Mouse (Mus musculus) embryonic facial prominence, embryonic 13.5 days (tissue): ENCODE measurements around the gene Dusp6. TPM values are rescaled to one million over a fixed set of nuclear protein-coding genes. Genes with fewer than 3 reads are reported as not detected.

Source experiments
- ATAC-seq: fragments of 200-750 bp; cut with Nextera tagmentation; 2 replicates; pipeline ENCODE4 v1.8.0; 2017; ENCODE audit warnings: low read depth; ENCODE audit not compliant: insufficient number of reproducible peaks, insufficient read depth, low FRiP score, low TSS enrichment
- H3K27ac ChIP-seq: fragments of 300-500 bp; sonication (generic); 2 replicates; pipeline ENCODE4 v1.5.1; 2015; ENCODE audit warnings: moderate library complexity, mild to moderate bottlenecking, inconsistent platforms
- H3K27me3 ChIP-seq: fragments of 300-500 bp; sonication (generic); 2 replicates; pipeline ENCODE4 v1.6.1; 2015; ENCODE audit warnings: mild to moderate bottlenecking, inconsistent platforms
- H3K36me3 ChIP-seq: fragments of 300-500 bp; sonication (generic); 2 replicates; pipeline ENCODE4 v1.6.1; 2015; ENCODE audit warnings: mild to moderate bottlenecking, inconsistent platforms
- H3K4me1 ChIP-seq: fragments of 300-500 bp; sonication (generic); 2 replicates; pipeline ENCODE4 v1.6.1; 2015; ENCODE audit warnings: inconsistent platforms
- H3K4me2 ChIP-seq: fragments of 300-500 bp; sonication (generic); 2 replicates; pipeline ENCODE4 v1.6.1; 2015; ENCODE audit warnings: moderate library complexity, mild to moderate bottlenecking, inconsistent platforms
- H3K4me3 ChIP-seq: fragments of 300-500 bp; sonication (generic); 2 replicates; pipeline ENCODE4 v1.5.1; 2015; ENCODE audit warnings: mild to moderate bottlenecking, inconsistent platforms
- H3K9ac ChIP-seq: fragments of 300-500 bp; sonication (generic); 2 replicates; pipeline ENCODE4 v1.6.1; 2015; ENCODE audit warnings: mild to moderate bottlenecking, inconsistent platforms
- H3K9me3 ChIP-seq: fragments of 300-500 bp; sonication (generic); 2 replicates; pipeline ENCODE4 v1.6.1; 2016; ENCODE audit warnings: inconsistent platforms
- WGBS: fragments of 180-500 bp; shearing (Covaris S2); methylation state at CpG from one replicate; pipeline ENCODE4 v1.1.7; 2015; ENCODE audit warnings: mixed read lengths; 5-methylcytosine and 5-hydroxymethylcytosine counted together
- polyA plus RNA-seq: library from polyadenylated mRNA; unstranded; fragments of >200 nt; fragmentation: Nextera tagmentation; extraction: Ambion mirVana; gene quantifications from 2 replicates; pipeline ENCODE4 v1.2.1, GENCODE M21; 2015

Gene Dusp6
- polyA plus RNA-seq, 1 experiment from 2014 or later: 61.9 TPM

- 85% methylated on average over 8 of the region's 8 CpGs for WGBS
Observed at GRCm38 (mm10) chr10:99234336-99234735, 28.7 kb upstream of the Dusp6 start.

GRCm38 (mm10) chr10:99235081-99235480 lies 27.9 kb upstream of the Dusp6 start:
- Histone ChIP-seq H3K4me2 (no peak overlapping the region), H3K27ac (no peak overlapping the region), H3K4me1 (peaks cover 12% of the 10 kb centered on the region), H3K36me3 (no peaks in the 10 kb centered on the region), H3K9me3 (no peaks in the 10 kb centered on the region), H3K4me3 (no peak overlapping the region), H3K9ac (no peak overlapping the region), H3K27me3 (no peaks in the 10 kb centered on the region)
- ATAC-seq: no peak
- 90% methylated on average over 9 of the region's 9 CpGs for WGBS

More at GRCm38 (mm10) chr10:99234336-99234735, 28.7 kb upstream of the Dusp6 start:
- Histone ChIP-seq H3K4me1 (peaks cover 12% of the 10 kb centered on the region), H3K27ac (no peak overlapping the region), H3K4me3 (no peak overlapping the region), H3K4me2 (no peak overlapping the region), H3K27me3 (no peaks in the 10 kb centered on the region), H3K9me3 (no peaks in the 10 kb centered on the region), H3K36me3 (no peaks in the 10 kb centered on the region), H3K9ac (no peak overlapping the region)
- no peak for ATAC-seq

DNA sequence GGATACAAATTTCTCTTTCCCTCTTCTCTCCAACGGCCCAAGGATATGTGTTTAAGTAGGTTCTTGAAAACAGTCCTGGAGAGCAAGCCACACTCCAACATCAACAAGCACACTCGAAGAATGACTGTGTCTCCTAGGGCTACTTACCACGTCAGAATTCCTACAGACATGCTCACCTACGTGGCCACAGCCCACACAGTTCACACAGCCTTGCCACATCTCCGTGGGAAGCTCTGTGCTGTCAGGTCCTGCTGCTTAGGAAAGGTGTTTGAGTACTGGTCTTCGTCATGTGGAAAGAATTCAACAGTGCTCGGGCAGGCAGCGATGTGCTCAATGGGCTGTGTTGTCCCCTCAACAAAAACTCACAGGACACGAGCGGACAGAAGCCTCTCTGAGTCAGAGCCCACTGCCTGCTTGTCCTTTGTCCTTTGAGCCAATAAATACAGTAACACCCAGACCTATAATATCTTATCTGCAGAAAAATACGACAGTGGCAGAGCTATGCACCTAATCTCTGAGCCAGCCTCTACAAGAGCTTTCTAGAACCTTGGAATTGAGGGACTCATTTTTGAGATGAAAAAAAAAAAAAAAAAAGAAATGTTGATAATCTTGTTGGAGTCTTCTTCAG lies 25.7 kb upstream of the Dusp6 start:
- no peak for ATAC-seq
- no peak overlapping the region for H3K4me2 ChIP-seq

DNA sequence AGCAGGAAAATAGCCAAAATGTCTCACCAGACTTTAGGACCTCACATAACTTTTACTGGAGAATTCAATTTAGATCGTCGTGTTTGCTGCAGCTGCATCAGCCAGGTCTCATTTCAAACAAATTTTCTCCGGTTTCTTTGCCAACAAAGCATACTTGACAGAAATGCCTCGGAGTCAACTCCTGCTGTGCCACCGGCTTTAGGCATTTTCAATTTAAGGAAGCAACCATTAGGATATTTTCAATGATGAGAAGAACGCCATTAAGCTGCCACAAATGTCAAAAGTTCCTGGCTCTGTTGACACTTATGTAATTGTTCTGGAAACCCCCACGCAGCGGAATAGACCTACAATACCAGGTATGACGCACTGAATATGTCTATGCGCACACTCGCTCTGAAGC lies 24.5 kb upstream of the Dusp6 start:
- no peaks in the 10 kb centered on the region for H3K27me3 ChIP-seq
- peaks cover 15% of the 10 kb centered on the region for H3K4me1 ChIP-seq
- no peak for ATAC-seq
- no peaks in the 10 kb centered on the region for H3K9me3 ChIP-seq
- no peaks in the 10 kb centered on the region for H3K36me3 ChIP-seq
- WGBS: 40% methylated on average over 11 of the region's 11 CpGs
- no peak overlapping the region for H3K4me3 ChIP-seq
- no peak overlapping the region for H3K27ac ChIP-seq
- H3K9ac ChIP-seq: no peak overlapping the region
- H3K4me2 ChIP-seq: peak overlapping the region; percentile 3; the same call in 1 of the 2 replicates

More for the DNA sequence above, 25.7 kb upstream of the Dusp6 start:
- H3K27me3 ChIP-seq: no peaks in the 10 kb centered on the region
- no peak overlapping the region for H3K27ac ChIP-seq
- H3K4me1 ChIP-seq: peaks cover 14% of the 10 kb centered on the region
- H3K9me3 ChIP-seq: no peaks in the 10 kb centered on the region
- H3K36me3 ChIP-seq: no peaks in the 10 kb centered on the region
- 67% methylated on average over 11 of the region's 11 CpGs for WGBS
- no peak overlapping the region for H3K9ac ChIP-seq
- H3K4me3 ChIP-seq: no peak overlapping the region

DNA sequence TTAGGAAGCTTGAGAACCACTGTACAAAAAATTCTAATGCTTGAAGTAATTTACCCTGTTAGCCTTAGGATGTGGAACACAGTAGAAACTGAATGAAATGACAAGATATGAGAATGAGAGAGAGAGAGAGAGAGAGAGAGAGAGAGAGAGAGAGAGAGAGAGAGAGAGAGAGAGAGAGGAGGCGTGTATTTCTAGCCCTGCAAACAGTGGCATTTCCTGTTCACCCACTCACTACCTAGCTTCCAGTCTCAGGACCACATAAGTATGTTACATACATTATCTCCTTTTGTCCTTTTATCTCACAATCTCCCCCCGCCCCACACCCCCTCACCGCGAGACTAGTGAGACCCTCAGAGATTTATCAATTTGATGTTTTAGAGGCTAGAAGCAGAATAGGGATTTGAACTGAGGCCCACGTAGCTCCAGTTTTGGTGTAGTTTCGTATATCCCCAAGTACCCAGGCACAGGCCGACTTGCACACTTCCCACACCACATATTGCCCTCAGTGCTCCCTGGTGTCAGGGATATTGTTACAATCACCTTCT lies 21.7 kb upstream of the Dusp6 start:
- peaks cover 24% of the 10 kb centered on the region for H3K4me1 ChIP-seq
- ATAC-seq: no peak
- WGBS: 82% methylated on average over 7 of the region's 7 CpGs
- no peak overlapping the region for H3K9ac ChIP-seq
- H3K36me3 ChIP-seq: no peaks in the 10 kb centered on the region
- H3K9me3 ChIP-seq: no peaks in the 10 kb centered on the region
- H3K4me2 ChIP-seq: no peak overlapping the region
- no peak overlapping the region for H3K4me3 ChIP-seq
- H3K27ac ChIP-seq: no peak overlapping the region; the same call in 1 of the 2 replicates
- H3K27me3 ChIP-seq: no peaks in the 10 kb centered on the region

- Histone ChIP-seq H3K4me3 (no peak overlapping the region), H3K9ac (no peak overlapping the region), H3K4me1 (peaks cover 24% of the 10 kb centered on the region), H3K9me3 (no peaks in the 10 kb centered on the region), H3K4me2 (no peak overlapping the region), H3K27ac (no peak overlapping the region; the same call in 1 of the 2 replicates), H3K36me3 (no peaks in the 10 kb centered on the region), H3K27me3 (no peaks in the 10 kb centered on the region)
- WGBS: 72% methylated on average over 16 of the region's 16 CpGs
- no peak for ATAC-seq
Observed at GRCm38 (mm10) chr10:99241829-99242711, 21.0 kb upstream of the Dusp6 start.

DNA sequence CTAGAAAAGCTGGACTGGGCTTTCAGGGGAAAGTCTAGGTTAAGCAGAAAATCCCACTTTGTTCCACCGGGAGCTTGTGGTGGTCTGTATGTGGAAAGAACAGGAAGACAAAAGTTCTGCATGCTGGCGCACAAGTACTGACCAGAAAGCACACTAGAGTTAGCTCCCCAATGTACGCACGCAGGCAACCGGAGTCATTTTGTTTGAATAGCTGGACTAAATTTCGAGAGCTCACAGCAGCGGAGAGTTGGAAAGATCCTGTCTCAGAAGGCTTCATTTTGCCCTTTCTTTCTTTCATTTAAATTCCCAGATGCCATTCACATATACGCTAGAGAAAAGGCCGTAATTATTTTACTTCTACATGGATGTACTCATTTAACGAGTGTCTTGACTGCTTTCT lies 20.3 kb upstream of the Dusp6 start:
- Histone ChIP-seq H3K4me2 (no peak overlapping the region), H3K36me3 (no peaks in the 10 kb centered on the region), H3K4me1 (peaks cover 24% of the 10 kb centered on the region), H3K4me3 (no peak overlapping the region), H3K27ac (no peak overlapping the region), H3K27me3 (no peaks in the 10 kb centered on the region), H3K9me3 (no peaks in the 10 kb centered on the region), H3K9ac (no peak overlapping the region)
- WGBS: 73% methylated on average over 10 of the region's 10 CpGs
- no peak for ATAC-seq

- Histone ChIP-seq H3K4me2 (no peak overlapping the region), H3K9ac (no peak overlapping the region), H3K27me3 (no peaks in the 10 kb centered on the region), H3K4me1 (peaks cover 17% of the 10 kb centered on the region), H3K4me3 (no peak overlapping the region), H3K27ac (no peak overlapping the region), H3K36me3 (no peaks in the 10 kb centered on the region), H3K9me3 (no peaks in the 10 kb centered on the region)
- ATAC-seq: no peak
- 53% methylated on average over 5 of the region's 5 CpGs for WGBS
Observed at GRCm38 (mm10) chr10:99243907-99244489, 19.0 kb upstream of the Dusp6 start.

DNA sequence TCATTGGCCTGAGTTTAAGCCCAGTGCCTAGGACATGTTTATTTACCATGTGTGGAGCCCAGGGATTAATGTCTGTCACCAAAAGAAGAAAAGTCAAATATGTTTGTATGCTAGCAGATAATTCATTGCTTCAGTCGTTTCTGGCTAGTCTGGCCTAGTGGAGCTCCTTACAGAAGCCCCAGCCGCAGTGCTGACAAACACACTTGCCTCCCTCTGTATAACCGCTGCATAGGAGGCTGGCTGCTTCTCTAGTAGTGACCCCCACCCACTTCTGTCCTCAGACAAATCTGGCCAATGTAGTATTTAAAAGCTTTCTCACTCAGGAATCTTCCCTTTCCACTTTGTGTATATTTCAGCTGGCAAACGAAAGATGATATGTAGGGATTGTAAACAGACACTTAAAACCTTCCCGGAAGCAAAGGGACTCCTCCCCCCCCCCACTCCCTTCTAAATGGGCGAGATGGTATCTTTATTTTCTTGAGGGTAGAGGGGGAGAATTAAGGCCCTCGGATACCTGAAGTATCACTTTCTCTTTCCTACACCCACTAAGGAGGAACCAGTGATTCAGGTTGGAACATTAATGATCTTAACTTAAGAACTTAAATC lies 18.3 kb upstream of the Dusp6 start:
- H3K27me3 ChIP-seq: no peaks in the 10 kb centered on the region
- H3K4me1 ChIP-seq: peaks cover 12% of the 10 kb centered on the region
- no peaks in the 10 kb centered on the region for H3K9me3 ChIP-seq
- H3K36me3 ChIP-seq: no peaks in the 10 kb centered on the region
- H3K4me2 ChIP-seq: no peak overlapping the region
- no peak for ATAC-seq
- WGBS: 21% methylated on average over 7 of the region's 7 CpGs
- H3K27ac ChIP-seq: no peak overlapping the region
- no peak overlapping the region for H3K4me3 ChIP-seq
- H3K9ac ChIP-seq: no peak overlapping the region

- peaks cover 12% of the 10 kb centered on the region for H3K4me1 ChIP-seq
- ATAC-seq: no peak
- 74% methylated on average over 20 of the region's 20 CpGs for WGBS
Observed at GRCm38 (mm10) chr10:99246797-99247508, 16.1 kb upstream of the Dusp6 start.

DNA sequence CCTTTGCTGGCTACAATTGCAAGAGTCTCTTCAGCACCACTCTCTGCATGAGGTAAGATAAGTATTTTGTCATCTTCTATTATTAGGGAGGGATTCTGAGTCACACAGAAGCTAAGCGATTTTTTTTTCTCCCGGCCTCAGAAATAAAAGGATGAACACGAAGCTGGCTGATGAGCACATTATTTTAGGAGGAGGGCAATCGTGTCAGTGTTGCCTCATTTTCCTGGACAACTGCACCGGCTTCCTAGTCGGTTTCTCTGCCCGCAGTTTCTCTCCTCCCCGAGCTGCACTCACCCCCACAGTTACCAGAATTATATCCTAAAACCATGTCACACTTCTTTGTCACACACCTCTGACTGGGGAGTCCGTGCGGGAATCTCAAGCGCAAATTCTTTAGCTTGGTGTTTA lies 12.2 kb upstream of the Dusp6 start:
- H3K4me1 ChIP-seq: no peaks in the 10 kb centered on the region
- H3K4me2 ChIP-seq: no peak overlapping the region
- no peaks in the 10 kb centered on the region for H3K36me3 ChIP-seq
- 81% methylated on average over 11 of the region's 11 CpGs for WGBS
- no peak overlapping the region for H3K27ac ChIP-seq
- no peak for ATAC-seq
- no peak overlapping the region for H3K4me3 ChIP-seq
- no peak overlapping the region for H3K9ac ChIP-seq
- H3K27me3 ChIP-seq: no peaks in the 10 kb centered on the region
- H3K9me3 ChIP-seq: no peaks in the 10 kb centered on the region

More at GRCm38 (mm10) chr10:99246797-99247508, 16.1 kb upstream of the Dusp6 start:
- Histone ChIP-seq H3K9me3 (no peaks in the 10 kb centered on the region), H3K27ac (no peak overlapping the region), H3K36me3 (no peaks in the 10 kb centered on the region), H3K27me3 (no peaks in the 10 kb centered on the region), H3K4me2 (no peak overlapping the region), H3K9ac (no peak overlapping the region), H3K4me3 (no peak overlapping the region)
